Mouse (Mus musculus) lung, postnatal 36 days (tissue): ENCODE measurements around the gene Pnpla6.
"Not testable (repeated sequence)": the region's sequence is repeated elsewhere in the genome, so short reads cannot be mapped to it uniquely, and the experiment has no call there.

Experiments used
- DNase-seq: peaks from one replicate; pipeline ENCODE4 v3.0.0; 2022; ENCODE audit warnings: mixed read lengths

The Pnpla6 gene

GRCm38 (mm10) chr8:3579390-3580364 is 64.5 kb downstream of the Pnpla6 start:
- no peak for DNase-seq

GRCm38 (mm10) chr8:3581961-3582360 is 66.8 kb downstream of the Pnpla6 start:
- DNase-seq, result not testable (repeated sequence)

DNA sequence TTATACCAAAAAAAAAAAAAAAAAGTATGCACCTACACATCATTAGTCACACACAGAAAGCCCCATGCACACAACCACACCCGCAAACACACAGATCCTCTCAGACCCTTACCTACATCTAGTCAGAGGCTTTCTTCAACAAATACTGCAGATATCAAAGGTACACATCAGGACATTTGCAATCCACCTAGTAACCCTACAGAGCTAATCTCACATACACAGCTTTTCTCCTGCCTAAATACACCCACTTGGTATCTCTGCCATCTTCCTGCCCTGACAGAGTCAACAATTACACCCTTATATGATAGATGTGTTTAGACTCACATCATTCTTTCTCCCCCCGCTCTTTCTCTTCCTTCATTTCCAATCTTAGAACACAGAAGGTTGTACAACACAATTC is 71.3 kb downstream of the Pnpla6 start:
- DNase-seq, result no peak

GRCm38 (mm10) chr8:3586993-3587390 is 71.8 kb downstream of the Pnpla6 start, which contains the start of gene Camsap3:
Gene Camsap3 (plus strand): TSS chr8:3587293.
- no peak for DNase-seq

GRCm38 (mm10) chr8:3587391-3588257 is 72.4 kb downstream of the Pnpla6 start:
- peak; percentile 81 for DNase-seq

DNA sequence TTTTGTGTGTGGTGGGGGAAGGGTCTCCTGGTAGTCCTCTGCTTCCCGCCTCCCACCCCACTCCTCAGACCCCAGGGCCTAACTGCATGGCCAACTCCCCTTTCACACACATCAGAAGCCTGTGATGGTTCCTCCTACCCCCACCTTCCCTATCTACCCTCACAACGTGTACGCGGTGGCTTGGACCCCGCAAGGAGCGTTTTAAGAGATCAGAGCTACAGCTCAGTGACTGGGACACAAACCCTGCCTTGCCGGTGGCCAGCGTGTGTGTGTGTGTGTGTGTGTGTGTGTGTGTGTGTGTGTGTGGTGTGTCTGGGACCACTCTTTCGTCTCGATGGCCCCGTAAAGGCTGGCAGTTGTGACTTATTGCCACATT is 73.1 kb downstream of the Pnpla6 start:
- DNase-seq, result no peak

GRCm38 (mm10) chr8:3593470-3593869 is 78.3 kb downstream of the Pnpla6 start:
- DNase-seq, result peak; percentile 51
